Comparison of ENCODE assay signal across 2 mouse cellular contexts in the genomic region with DNA sequence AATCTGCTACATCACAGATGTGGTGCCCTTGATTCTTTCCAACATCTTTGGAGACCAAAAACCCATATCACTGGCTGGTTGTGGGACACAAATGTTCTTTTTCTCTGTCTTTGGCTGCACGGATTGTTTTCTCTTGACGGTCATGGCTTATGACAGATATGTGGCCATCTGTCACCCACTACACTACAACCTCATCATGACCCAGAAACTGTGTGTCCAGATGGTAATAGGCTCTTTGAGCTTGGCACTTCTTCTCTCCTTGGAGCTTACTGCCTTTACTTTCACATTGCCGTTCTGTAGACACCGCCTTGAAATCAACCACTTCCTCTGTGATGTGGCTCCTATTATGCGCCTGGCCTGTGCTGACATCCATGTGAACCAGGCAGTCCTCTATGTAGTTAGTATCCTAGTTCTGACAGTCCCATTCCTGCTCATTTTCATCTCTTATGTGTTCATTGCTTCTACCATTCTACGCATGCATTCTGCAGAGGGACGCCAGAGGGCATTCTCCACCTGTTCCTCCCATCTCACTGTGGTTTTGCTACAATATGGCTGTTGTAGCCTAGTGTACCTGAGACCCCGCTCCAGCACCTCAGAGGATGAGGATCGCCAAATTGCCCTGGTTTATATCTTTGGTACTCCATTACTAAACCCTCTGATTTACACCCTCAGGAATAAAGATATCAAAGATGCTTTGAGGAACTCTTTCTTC.
TF ChIP-seq lines count a peak whose summit lies in the region.

No protein-coding gene starts in this region.

TF ChIP-seq in CH12.LX, 34 proteins besides CTCF, POLR2A, EP300 and RAD21:
- no peak for TF ChIP-seq CHD2 (IDR thresholded peaks at IDR 0.05; ENCODE audit: low read length)
- TF ChIP-seq SMC3 (IDR thresholded peaks at IDR 0.05; ENCODE audit: low read depth, low read length): peak; percentile 62

TF ChIP-seq in ES-E14, 5 proteins besides CTCF, POLR2A, EP300 and RAD21:
- TF ChIP-seq CHD2 (IDR thresholded peaks at IDR 0.05; ENCODE audit: low read depth, low read length) (no peak), ZC3H11A (IDR thresholded peaks at IDR 0.05; ENCODE audit: borderline replicate concordance, low read depth, low read length) (0 out of 2 replicates have a peak, but pooled peaks have one; percentile 6)
